Mouse (Mus musculus): ENCODE data around the gene Cant1.

DNA sequence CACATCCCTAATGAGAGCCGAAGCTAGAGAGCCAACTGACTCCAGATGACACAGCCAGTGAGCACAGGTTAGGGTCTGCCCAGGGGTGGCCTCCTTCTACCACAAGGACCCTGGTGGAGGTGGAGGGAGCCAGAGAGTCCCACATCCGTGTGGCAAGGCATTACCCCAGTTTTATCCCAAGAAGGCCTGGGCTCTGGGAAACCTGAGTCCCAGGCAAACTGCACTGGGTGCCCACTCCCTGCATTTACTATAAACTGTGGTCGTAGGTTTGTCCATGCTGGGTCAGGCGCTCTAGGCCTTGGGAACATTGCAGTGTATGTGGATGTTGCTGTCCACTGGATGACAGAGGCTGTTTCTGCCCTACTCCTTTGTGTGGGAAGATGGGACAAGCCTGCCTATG, 17.7 kb downstream of the Cant1 start:
- no peak for TF ChIP-seq CTCF (IDR thresholded peaks at IDR 0.05; ENCODE audit: low read depth)
- TF ChIP-seq EP300 (optimal IDR thresholded peaks at IDR 0.05) = no peak
